Mouse (Mus musculus) frontal cortex, postnatal 10 days (tissue): ENCODE results near the gene Xrcc1.

Experiments
- DNase-seq, 2 experiments: peaks; one replicate each; pipeline ENCODE4 v3.0.0; 2022; ENCODE audit warnings: low spot score in 2 of 2, mixed read lengths in 1 of 2

Xrcc1 gene

GRCm38 (mm10) chr7:24564607-24565265 lies 18.6 kb downstream of the Xrcc1 start:
- no peak for DNase-seq

- DNase-seq, result no peak
These were observed 19.5 kb downstream of the Xrcc1 start for GRCm38 (mm10) chr7:24565627-24566026.

GRCm38 (mm10) chr7:24566206-24566605 lies 20.1 kb downstream of the Xrcc1 start:
- DNase-seq, result no peak

GRCm38 (mm10) chr7:24568512-24568911 lies 22.4 kb downstream of the Xrcc1 start:
- DNase-seq, result no peak

- no peak for DNase-seq
These were observed 25.0 kb downstream of the Xrcc1 start for GRCm38 (mm10) chr7:24571071-24571470.

- DNase-seq, result no peak
These were observed 26.4 kb downstream of the Xrcc1 start for GRCm38 (mm10) chr7:24572455-24572854.

GRCm38 (mm10) chr7:24574224-24574796 lies 28.2 kb downstream of the Xrcc1 start:
- no peak for DNase-seq

- DNase-seq, result no peak
These were observed 31.7 kb downstream of the Xrcc1 start for GRCm38 (mm10) chr7:24577811-24578210.

GRCm38 (mm10) chr7:24584876-24585275 lies 38.8 kb downstream of the Xrcc1 start:
- DNase-seq, result no peak

- no peak for DNase-seq
These were observed 39.9 kb downstream of the Xrcc1 start for GRCm38 (mm10) chr7:24585995-24586394.

GRCm38 (mm10) chr7:24586828-24587227 lies 40.7 kb downstream of the Xrcc1 start:
- no peak for DNase-seq

GRCm38 (mm10) chr7:24587330-24588105 lies 41.4 kb downstream of the Xrcc1 start, which contains the start of the genes Ethe1 and Zfp575:
Gene Ethe1, plus strand, starts transcription at chr7:24587543.
Gene Zfp575, minus strand, starts transcription at chr7:24587641.
- DNase-seq, result peak; percentile 82 to 83

- DNase-seq, result no peak
These were observed 42.2 kb downstream of the Xrcc1 start for GRCm38 (mm10) chr7:24588336-24588735.

GRCm38 (mm10) chr7:24591735-24592134 lies 45.6 kb downstream of the Xrcc1 start:
- DNase-seq, result no peak

- no peak for DNase-seq
These were observed 46.1 kb downstream of the Xrcc1 start for GRCm38 (mm10) chr7:24592163-24592562.

- DNase-seq, result no peak
These were observed 46.7 kb downstream of the Xrcc1 start for GRCm38 (mm10) chr7:24592781-24593180.

- peak in 1 of 2 experiments; percentile 62 for DNase-seq
These were observed 47.7 kb downstream of the Xrcc1 start for GRCm38 (mm10) chr7:24593621-24594308.

- no peak for DNase-seq
These were observed 48.3 kb downstream of the Xrcc1 start for GRCm38 (mm10) chr7:24594309-24594803.

GRCm38 (mm10) chr7:24595464-24595863 lies 49.4 kb downstream of the Xrcc1 start:
- DNase-seq, result no peak

GRCm38 (mm10) chr7:24598121-24598520 lies 52.0 kb downstream of the Xrcc1 start:
- no peak for DNase-seq

- no peak for DNase-seq
These were observed 53.4 kb downstream of the Xrcc1 start for GRCm38 (mm10) chr7:24599211-24600067.
